Mouse (Mus musculus) liver, embryonic 13.5 days (tissue): ENCODE data around the gene Nsun6. TPM values are rescaled to one million over a fixed set of nuclear protein-coding genes. Genes with fewer than 3 reads are reported as not detected.

Experiments
- ATAC-seq: fragments of 200-750 bp; cut with Nextera tagmentation; 2 replicates; pipeline ENCODE4 v1.8.0; 2017; ENCODE audit warnings: low read depth, mild to moderate bottlenecking, moderate number of reproducible peaks, moderate library complexity
- DNase-seq: peaks from one replicate; pipeline ENCODE4 v3.0.0; 2022
- H3K27ac ChIP-seq: fragments of 300-500 bp; sonication (generic); 2 replicates; pipeline ENCODE4 v1.5.1; 2015; ENCODE audit warnings: moderate library complexity, mild to moderate bottlenecking, inconsistent platforms
- H3K27me3 ChIP-seq: fragments of 300-500 bp; sonication (generic); 2 replicates; pipeline ENCODE4 v1.6.1; 2015; ENCODE audit warnings: mild to moderate bottlenecking, inconsistent platforms
- H3K36me3 ChIP-seq: fragments of 300-500 bp; sonication (generic); 2 replicates; pipeline ENCODE4 v1.6.1; 2015; ENCODE audit warnings: mild to moderate bottlenecking, inconsistent platforms
- H3K4me1 ChIP-seq: fragments of 300-500 bp; sonication (generic); replicated peaks from 2 replicates; pipeline ENCODE4 v1.6.1; 2015; ENCODE audit warnings: inconsistent platforms
- H3K4me2 ChIP-seq: fragments of 300-500 bp; sonication (generic); 2 replicates; pipeline ENCODE4 v1.6.1; 2015; ENCODE audit warnings: inconsistent platforms, mild to moderate bottlenecking, moderate library complexity
- H3K4me3 ChIP-seq: fragments of 300-500 bp; sonication (generic); replicated peaks from 2 replicates; pipeline ENCODE4 v1.5.1; 2015; ENCODE audit warnings: mild to moderate bottlenecking, inconsistent platforms
- H3K9ac ChIP-seq: fragments of 300-500 bp; sonication (generic); 2 replicates; pipeline ENCODE4 v1.6.1; 2015; ENCODE audit warnings: mild to moderate bottlenecking, inconsistent platforms
- H3K9me3 ChIP-seq: fragments of 300-500 bp; sonication (generic); replicated peaks from 2 replicates; pipeline ENCODE4 v1.6.1; 2016; ENCODE audit warnings: inconsistent platforms
- WGBS: fragments of 180-500 bp; shearing (Covaris S2); methylation state at CpG from one replicate; pipeline ENCODE4 v1.1.7; 2015; ENCODE audit not compliant: insufficient replicate concordance; 5-methylcytosine and 5-hydroxymethylcytosine counted together
- polyA plus RNA-seq: library from polyadenylated mRNA; unstranded; fragments of >200 nt; fragmentation: Nextera tagmentation; extraction: Ambion mirVana; gene quantifications from 2 replicates; pipeline ENCODE4 v1.2.1, GENCODE M21; 2015

Nsun6 gene
- polyA plus RNA-seq, 1 experiment from 2014 or later = 4.6 TPM

- DNase-seq (no peak), ATAC-seq (no peak)
- Histone ChIP-seq H3K4me3 (no peak overlapping the region), H3K4me1 (no peaks in the 10 kb centered on the region), H3K9me3 (no peaks in the 10 kb centered on the region), H3K4me2 (no peak overlapping the region), H3K27ac (no peak overlapping the region), H3K27me3 (no peaks in the 10 kb centered on the region), H3K36me3 (no peaks in the 10 kb centered on the region), H3K9ac (no peak overlapping the region)
- 69% methylated on average over 4 of the region's 4 CpGs for WGBS
These were observed 65.5 kb downstream of the Nsun6 start for GRCm38 (mm10) chr2:14989350-14989749.

DNA sequence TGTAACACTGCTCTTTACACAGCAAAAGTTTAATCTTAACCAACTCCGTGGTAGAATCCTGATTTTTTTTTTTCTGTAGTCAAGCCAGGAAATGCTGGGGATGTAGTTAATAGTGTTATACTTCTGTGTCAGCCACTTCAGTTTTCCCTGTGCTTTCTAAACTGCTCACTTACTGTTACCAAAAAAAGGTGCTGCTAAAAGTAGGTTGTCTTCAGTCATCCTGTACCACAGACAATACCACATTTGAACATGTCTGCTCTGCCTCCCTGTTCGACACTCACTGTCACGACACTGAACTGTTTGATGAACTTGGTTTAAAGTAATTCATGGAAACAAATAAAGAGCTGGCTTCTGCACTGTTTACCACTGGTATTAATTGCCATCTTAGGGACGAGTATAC lies 66.4 kb downstream of the Nsun6 start:
- Histone ChIP-seq H3K4me3 (no peak overlapping the region), H3K36me3 (no peaks in the 10 kb centered on the region), H3K4me2 (no peak overlapping the region), H3K27ac (no peak overlapping the region), H3K9ac (no peak overlapping the region), H3K4me1 (no peaks in the 10 kb centered on the region), H3K27me3 (no peaks in the 10 kb centered on the region), H3K9me3 (no peaks in the 10 kb centered on the region)
- 73% methylated on average over 4 of the region's 4 CpGs for WGBS
- ATAC-seq (no peak), DNase-seq (no peak)

GRCm38 (mm10) chr2:14984029-14984428 lies 70.8 kb downstream of the Nsun6 start:
- Histone ChIP-seq H3K4me1 (no peaks in the 10 kb centered on the region), H3K27ac (no peak overlapping the region), H3K4me2 (no peak overlapping the region), H3K9me3 (no peaks in the 10 kb centered on the region), H3K4me3 (no peak overlapping the region), H3K36me3 (no peaks in the 10 kb centered on the region), H3K27me3 (no peaks in the 10 kb centered on the region), H3K9ac (no peak overlapping the region)
- WGBS = 78% methylated on average over 11 of the region's 11 CpGs
- DNase-seq (no peak), ATAC-seq (no peak)

DNA sequence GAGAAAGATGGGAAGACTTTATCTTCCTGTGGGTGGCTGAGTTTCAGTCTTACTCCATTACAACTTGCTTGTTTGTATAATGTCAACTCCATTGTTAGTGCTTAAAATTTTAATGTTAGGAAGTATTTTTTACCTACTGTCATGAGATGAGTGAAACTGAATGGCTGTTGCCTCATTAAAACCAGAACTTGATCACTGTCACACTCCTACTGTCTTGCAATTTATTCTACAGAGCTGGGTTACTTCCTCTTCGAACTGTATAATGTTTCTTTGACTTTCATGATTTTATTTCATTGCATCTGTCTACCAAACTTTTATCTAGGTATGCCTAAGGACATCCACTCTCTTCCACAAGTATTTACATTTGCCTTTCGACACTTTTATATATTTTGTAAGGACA lies 93.4 kb downstream of the Nsun6 start:
- WGBS = 61% methylated on average over 2 of the region's 2 CpGs
- Histone ChIP-seq H3K9ac (no peak overlapping the region), H3K4me3 (no peak overlapping the region), H3K9me3 (no peaks in the 10 kb centered on the region), H3K4me2 (no peak overlapping the region), H3K4me1 (no peaks in the 10 kb centered on the region), H3K27ac (no peak overlapping the region), H3K27me3 (no peaks in the 10 kb centered on the region), H3K36me3 (no peaks in the 10 kb centered on the region)
- DNase-seq = no peak
- no peak for ATAC-seq

DNA sequence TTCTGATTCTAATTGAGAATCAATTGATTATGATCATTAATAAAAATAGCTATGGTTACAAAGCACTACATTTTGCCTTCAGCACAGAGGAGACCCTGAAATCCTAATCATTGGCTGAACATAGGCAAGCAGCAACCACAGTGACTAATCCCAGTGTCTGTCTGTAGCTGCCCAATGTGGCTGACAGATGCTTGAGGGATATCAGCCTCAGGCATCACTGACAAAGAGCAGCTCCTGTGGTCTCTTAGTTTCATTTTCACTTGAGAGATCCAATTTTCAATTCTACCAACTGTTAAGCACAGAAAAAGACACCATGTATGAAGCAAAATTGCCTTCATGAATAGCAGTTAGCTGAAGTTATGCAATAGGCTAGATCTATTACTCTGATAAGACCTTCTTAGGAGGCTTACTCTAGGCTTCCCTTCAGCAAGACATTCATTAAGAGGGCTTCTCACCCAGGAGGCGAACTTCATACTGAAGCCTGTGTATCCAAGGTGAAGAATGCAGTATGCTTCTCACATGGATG lies 93.8 kb downstream of the Nsun6 start:
- Histone ChIP-seq H3K4me2 (no peak overlapping the region), H3K36me3 (no peaks in the 10 kb centered on the region), H3K4me1 (no peaks in the 10 kb centered on the region), H3K4me3 (no peak overlapping the region), H3K9ac (no peak overlapping the region), H3K9me3 (no peaks in the 10 kb centered on the region), H3K27me3 (no peaks in the 10 kb centered on the region), H3K27ac (no peak overlapping the region)
- DNase-seq = no peak
- WGBS = 27% methylated on average over 1 of the region's 1 CpGs
- no peak for ATAC-seq

DNA sequence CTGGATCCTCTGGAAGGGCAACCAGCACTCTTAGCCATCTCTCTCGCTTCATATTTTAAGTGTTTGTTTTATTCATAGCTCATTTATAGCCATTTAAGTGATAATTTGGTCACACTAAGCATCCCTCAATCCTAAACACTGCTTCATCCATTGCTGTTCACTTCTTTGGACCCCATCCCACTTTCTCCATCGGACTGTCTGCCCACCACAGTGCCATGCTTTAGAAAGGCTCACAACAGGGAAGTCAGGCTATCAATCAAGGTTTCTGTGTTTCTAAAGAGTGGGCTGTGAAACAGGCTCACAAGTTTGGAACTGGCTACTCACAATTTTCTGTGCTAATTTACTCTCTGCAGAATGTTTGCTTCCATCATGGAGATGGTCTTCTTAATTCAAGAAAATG lies 101.8 kb downstream of the Nsun6 start:
- DNase-seq (no peak), ATAC-seq (no peak)
- Histone ChIP-seq H3K36me3 (no peaks in the 10 kb centered on the region), H3K9ac (no peak overlapping the region), H3K4me1 (no peaks in the 10 kb centered on the region), H3K9me3 (no peaks in the 10 kb centered on the region), H3K4me3 (no peak overlapping the region), H3K4me2 (no peak overlapping the region), H3K27me3 (no peaks in the 10 kb centered on the region), H3K27ac (no peak overlapping the region)
- 57% methylated on average over 2 of the region's 2 CpGs for WGBS

Other genes starting within 250 kb of the Nsun6 start
- 6.0 and 7.3 TPM in 2 replicates for gene Arl5b, start 5.7 kb downstream of the Nsun6 start, polyA plus RNA-seq